Mouse (Mus musculus): ENCODE measurements around the gene Olfr847.

Olfr847 gene

GRCm38 (mm10) chr9:19378569-19378968 lies at the start of gene Olfr847:
Olfr847 (minus strand) TSS chr9:19378669.
- DNase-seq (ENCODE audit: low spot score), result no peak

- no peak for DNase-seq (ENCODE audit: low spot score)
Observed at GRCm38 (mm10) chr9:19363905-19364304, 14.6 kb downstream of the Olfr847 start, which contains the start of gene Olfr846. Olfr846 (minus strand) TSS chr9:19364005.

- DNase-seq (ENCODE audit: low spot score), result no peak
Observed at GRCm38 (mm10) chr9:19336157-19336556, 42.3 kb downstream of the Olfr847 start, which contains the start of gene Olfr845. Olfr845 (plus strand) TSS chr9:19336457.

Measured in MN1 (cell line).